Mouse (Mus musculus) right cerebral cortex, postnatal 10 days (tissue): ENCODE measurements around the gene Pth2.

ENCODE experiments used
- DNase-seq, 2 experiments: peaks; one replicate each; pipeline ENCODE4 v3.0.0; 2021; ENCODE audit warnings: low spot score in 2 of 2

Gene Pth2

GRCm38 (mm10) chr7:45153586-45153985 lies 27.2 kb upstream of the Pth2 start:
- DNase-seq: no peak

GRCm38 (mm10) chr7:45154096-45154992 lies 26.5 kb upstream of the Pth2 start, which contains the start of the genes Pih1d1 and Aldh16a1:
TSS of gene Pih1d1 (plus strand) at chr7:45154303.
TSS of gene Aldh16a1 (minus strand) at chr7:45154584.
- DNase-seq: peak; percentile 98

- peak; percentile 71 to 72 for DNase-seq
Observed at GRCm38 (mm10) chr7:45154993-45155514, 25.7 kb upstream of the Pth2 start.

- DNase-seq: peak in 1 of 2 experiments; percentile 41
Observed at GRCm38 (mm10) chr7:45155590-45155989, 25.2 kb upstream of the Pth2 start.

GRCm38 (mm10) chr7:45156206-45156605 lies 24.6 kb upstream of the Pth2 start:
- DNase-seq: no peak

- DNase-seq: peak in 1 of 2 experiments; percentile 56
Observed at GRCm38 (mm10) chr7:45157459-45157858, 23.3 kb upstream of the Pth2 start.

- DNase-seq: peak in 1 of 2 experiments; percentile 32
Observed at GRCm38 (mm10) chr7:45158991-45159390, 21.8 kb upstream of the Pth2 start.

GRCm38 (mm10) chr7:45160316-45160800 lies 20.4 kb upstream of the Pth2 start:
- no peak for DNase-seq

GRCm38 (mm10) chr7:45160866-45161265 lies 19.9 kb upstream of the Pth2 start:
- DNase-seq: no peak

GRCm38 (mm10) chr7:45161612-45162473 lies 19.0 kb upstream of the Pth2 start:
- DNase-seq: peak; percentile 95 to 97

GRCm38 (mm10) chr7:45162551-45162950 lies 18.2 kb upstream of the Pth2 start:
- DNase-seq: peak in 1 of 2 experiments; percentile 58

- no peak for DNase-seq
Observed at GRCm38 (mm10) chr7:45162996-45163615, 17.7 kb upstream of the Pth2 start.

GRCm38 (mm10) chr7:45163735-45164490 lies 16.9 kb upstream of the Pth2 start, which contains the start of gene Slc17a7:
TSS of gene Slc17a7 (plus strand) at chr7:45163949.
- DNase-seq: peak in 1 of 2 experiments; percentile 60

- peak in 1 of 2 experiments; percentile 46 for DNase-seq
Observed at GRCm38 (mm10) chr7:45164833-45165232, 16.0 kb upstream of the Pth2 start.

- DNase-seq: no peak
Observed at GRCm38 (mm10) chr7:45165701-45166100, 15.1 kb upstream of the Pth2 start.

GRCm38 (mm10) chr7:45166950-45167401 lies 13.8 kb upstream of the Pth2 start:
- peak in 1 of 2 experiments; percentile 69 for DNase-seq

- DNase-seq: peak in 1 of 2 experiments; percentile 60
Observed at GRCm38 (mm10) chr7:45167761-45168445, 12.9 kb upstream of the Pth2 start.

GRCm38 (mm10) chr7:45168656-45169055 lies 12.1 kb upstream of the Pth2 start:
- DNase-seq: no peak

- peak in 1 of 2 experiments; percentile 68 for DNase-seq
Observed at GRCm38 (mm10) chr7:45169495-45169894, 11.3 kb upstream of the Pth2 start.

- no peak for DNase-seq
Observed at GRCm38 (mm10) chr7:45172974-45173373, 7.8 kb upstream of the Pth2 start.
